In the genomic region with DNA sequence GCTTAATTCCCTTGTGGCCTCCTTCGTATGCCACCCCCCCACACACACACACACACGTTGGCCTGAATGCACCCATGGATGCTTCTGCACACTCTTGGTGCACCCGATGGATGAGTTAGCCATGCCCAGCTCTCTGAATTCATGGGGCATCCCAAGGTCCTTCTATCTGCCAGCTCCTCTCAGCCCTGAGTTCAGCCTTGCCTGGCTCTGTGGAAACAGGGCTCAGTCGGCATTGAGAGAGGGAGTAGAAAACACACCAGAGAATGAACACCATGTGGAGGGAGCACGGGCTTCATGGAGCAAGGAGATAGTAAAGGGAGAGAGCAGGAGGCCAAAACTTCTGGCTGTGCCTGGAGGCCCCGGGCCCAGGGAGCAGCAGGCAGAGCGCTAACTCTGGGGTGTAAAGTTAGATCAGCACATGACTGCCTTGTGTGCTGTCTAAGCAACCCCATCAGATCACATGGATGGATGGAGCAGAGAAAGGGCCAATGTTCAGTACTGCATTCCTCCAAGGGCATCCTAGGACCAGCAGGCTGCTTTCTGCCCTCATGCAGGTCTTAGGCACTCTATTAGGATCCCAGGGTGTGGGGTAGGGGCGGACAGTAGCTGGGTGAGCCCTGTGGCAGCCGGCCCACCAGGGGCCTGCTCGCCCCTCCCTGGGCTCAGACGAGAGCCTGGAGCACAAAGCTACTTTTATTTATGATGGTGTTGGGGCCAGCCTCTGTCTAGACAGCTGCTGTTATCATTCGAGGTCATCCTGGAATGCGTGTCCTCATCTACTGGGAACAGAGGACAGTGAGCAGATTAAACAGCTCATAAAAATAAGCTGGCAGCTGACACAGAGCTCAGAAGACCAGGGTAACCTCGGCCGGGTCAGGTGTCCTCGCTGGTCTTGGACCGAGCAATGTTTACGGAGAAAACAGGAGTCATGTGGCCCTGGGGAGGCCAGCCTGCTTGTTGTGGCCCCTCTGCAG, we compare ENCODE assay signal across 8 mouse cellular contexts.
DNase-seq lines count a peak whose midpoint lies in the region; ATAC-seq and TF ChIP-seq lines count a peak whose summit lies in the region.

No protein-coding gene starts in this region.

- ATAC-seq in midbrain, postnatal 0 days (ENCODE audit: low FRiP score) = no peak

- H3K9ac ChIP-seq in midbrain, postnatal 0 days (replicated peaks; ENCODE audit: low read length, poor library complexity, severe bottlenecking) = no peak overlapping the region

- H3K4me2 ChIP-seq in midbrain, postnatal 0 days (ENCODE audit: low read depth, low read length, poor library complexity, severe bottlenecking) = no peak overlapping the region

- peak; percentile 71 to 74 for DNase-seq in heart, adult 18-20 months
- DNase-seq in heart, postnatal 4 days = no peak
- DNase-seq in adrenal gland, postnatal 10 days = peak; percentile 61
- DNase-seq in heart, embryonic 10.5 days (ENCODE audit: low spot score) = no peak
- peak; percentile 43 to 56 for DNase-seq in kidney, postnatal 4 days
- no peak for DNase-seq in thymus, postnatal 36 days
- DNase-seq in midbrain, postnatal 0 days (ENCODE audit: low spot score) = no peak
- no peak for DNase-seq in cerebellum, adult 11 months

- 56% methylated on average over 18 of the region's 18 CpGs for WGBS in heart, embryonic 10.5 days
- 74% methylated on average over 18 of the region's 18 CpGs for WGBS in midbrain, postnatal 0 days

- H3K4me1 ChIP-seq in heart, embryonic 10.5 days = peaks cover 57% of the 10 kb centered on the region
- no peaks in the 10 kb centered on the region for H3K4me1 ChIP-seq in midbrain, postnatal 0 days (ENCODE audit: insufficient read depth, low read length)

- no peaks in the 10 kb centered on the region for H3K36me3 ChIP-seq in heart, embryonic 10.5 days
- H3K36me3 ChIP-seq in midbrain, postnatal 0 days (ENCODE audit: insufficient read depth, low read length) = no peaks in the 10 kb centered on the region

- peak overlapping the region; percentile 50 for H3K27ac ChIP-seq in heart, embryonic 10.5 days
- H3K27ac ChIP-seq in midbrain, postnatal 0 days (ENCODE audit: low read depth, low read length) = no peak overlapping the region

- TF ChIP-seq CTCF in midbrain, postnatal 0 days (IDR thresholded peaks at IDR 0.05) = no peak

- no peaks in the 10 kb centered on the region for H3K9me3 ChIP-seq in heart, embryonic 10.5 days
- H3K9me3 ChIP-seq in midbrain, postnatal 0 days (ENCODE audit: low read length) = no peaks in the 10 kb centered on the region

- no peak overlapping the region for H3K4me3 ChIP-seq in heart, embryonic 10.5 days
- no peak overlapping the region for H3K4me3 ChIP-seq in midbrain, postnatal 0 days (ENCODE audit: low read depth, low read length)

- H3K27me3 ChIP-seq in heart, embryonic 10.5 days (ENCODE audit: insufficient read depth, poor library complexity, severe bottlenecking) = peaks cover 6% of the 10 kb centered on the region
- no peaks in the 10 kb centered on the region for H3K27me3 ChIP-seq in midbrain, postnatal 0 days (ENCODE audit: insufficient read depth, low read length)

Comparison
In these comparisons a context has a peak if more than half of its experiments do, and no peak if none do; other contexts are left out.
1. DNase-seq: peak in heart, adult 18-20 months (2 of 2), adrenal gland, postnatal 10 days (single experiment) and kidney, postnatal 4 days (2 of 2); none in heart, postnatal 4 days (single experiment), heart, embryonic 10.5 days (single experiment), thymus, postnatal 36 days (0 of 2), midbrain, postnatal 0 days (single experiment) and cerebellum, adult 11 months (single experiment).